Mouse (Mus musculus): ENCODE measurements around the gene Hoxa4.

Gene Hoxa4

GRCm38 (mm10) chr6:52183311-52184080 is 8.1 kb downstream of the Hoxa4 start:
- in situ Hi-C loops (cut with MboI, MseI), result no loop called here

DNA sequence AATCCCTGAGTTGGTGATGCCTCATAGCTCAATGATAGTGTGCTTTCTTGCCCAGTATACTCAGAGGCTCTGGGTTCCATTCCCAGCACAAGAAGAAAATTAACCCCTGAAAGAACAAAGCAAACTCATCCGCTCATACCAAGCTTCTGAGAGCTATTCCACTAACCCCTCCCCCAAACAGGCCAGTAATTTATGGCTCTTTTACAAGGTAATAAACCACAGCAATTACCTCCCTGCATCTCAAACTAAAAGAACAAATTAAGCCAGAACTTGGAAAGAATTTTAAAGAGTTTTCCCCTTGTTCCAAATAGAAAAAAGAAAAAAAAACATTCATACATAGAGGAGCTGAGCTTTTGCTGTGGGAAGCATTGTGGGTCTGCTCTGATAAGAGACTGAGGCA is 8.8 kb downstream of the Hoxa4 start:
- in situ Hi-C loops (cut with MboI, MseI), result no loop called here

DNA sequence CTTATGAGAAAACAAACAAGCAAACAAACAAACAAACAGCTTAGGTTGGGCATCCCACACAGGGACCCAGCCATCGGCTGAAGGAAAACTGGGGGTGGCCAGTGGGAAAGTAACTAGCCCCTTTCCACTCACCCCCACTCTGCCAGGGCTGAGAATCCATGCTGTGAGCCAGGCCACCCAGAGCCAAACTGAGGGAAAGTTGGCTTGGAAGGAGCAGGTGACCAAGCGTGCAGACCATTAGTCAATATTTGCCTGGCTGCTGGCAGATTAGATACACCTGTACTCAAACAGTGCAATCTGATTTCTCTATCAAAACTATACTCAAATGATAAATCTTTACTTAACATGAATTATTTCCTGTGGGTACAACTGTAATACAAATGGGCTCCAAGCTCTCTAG is 9.5 kb downstream of the Hoxa4 start:
- in situ Hi-C loops (cut with MboI, MseI), result no loop called here

- in situ Hi-C loops (cut with MboI, MseI), result no loop called here
These were observed 10.8 kb downstream of the Hoxa4 start for GRCm38 (mm10) chr6:52180726-52181125.

GRCm38 (mm10) chr6:52180213-52180710 is 11.3 kb downstream of the Hoxa4 start:
- in situ Hi-C loops (cut with MboI, MseI), result no loop called here

DNA sequence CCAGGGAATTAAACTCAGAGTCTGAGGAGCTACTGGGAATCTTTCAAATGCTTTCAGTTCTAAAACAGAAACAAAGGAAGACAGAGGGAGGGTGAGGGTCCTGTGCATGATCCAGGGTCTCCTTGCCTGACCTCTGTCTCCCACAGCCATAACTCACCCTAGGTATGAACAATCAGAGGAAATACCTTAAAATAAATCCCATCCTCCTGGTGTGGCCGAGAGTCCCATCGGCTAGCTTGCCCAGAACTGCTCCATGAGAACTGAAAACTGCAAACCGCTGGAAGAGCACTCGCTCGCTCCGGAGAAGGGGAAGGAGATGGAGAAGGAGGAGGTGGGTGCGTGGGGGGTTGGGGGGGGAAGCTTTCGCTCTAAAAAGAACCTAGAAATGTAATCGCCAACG is 11.9 kb downstream of the Hoxa4 start:
- in situ Hi-C loops (cut with MboI, MseI), result loop anchor here in 1 of 2 experiments (10.0 kb wide), 1 partner anchor 1125 kb away; no protein-coding TSS in a partner anchor

- in situ Hi-C loops (cut with MboI, MseI), result loop anchor here in 1 of 2 experiments (10.0 kb wide), 1 partner anchor 1126 kb away; no protein-coding TSS in a partner anchor
These were observed 12.5 kb downstream of the Hoxa4 start for GRCm38 (mm10) chr6:52178918-52179665.

DNA sequence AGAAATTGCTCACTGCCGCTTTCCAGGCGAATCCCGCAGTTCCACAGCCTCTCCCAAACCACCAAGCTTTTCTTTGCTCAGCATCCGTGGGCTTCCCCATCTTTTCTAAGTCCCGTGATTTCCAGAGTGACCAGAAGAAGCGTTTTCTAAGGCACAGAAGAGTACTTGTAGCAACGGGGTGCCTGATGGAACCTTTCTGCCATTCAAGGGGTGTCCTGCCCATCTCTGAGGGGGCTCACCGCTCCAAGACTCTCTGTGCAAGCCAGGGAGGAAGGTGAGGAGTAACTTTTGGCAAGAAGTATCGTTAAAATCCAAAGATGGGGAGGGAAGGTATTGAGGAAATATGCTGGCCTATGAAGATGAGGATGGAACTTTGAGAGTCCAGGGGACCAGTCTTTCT is 13.7 kb downstream of the Hoxa4 start:
- in situ Hi-C loops (cut with MboI, MseI), result loop anchor here in 1 of 2 experiments (10.0 kb wide), 1 partner anchor 1127 kb away; no protein-coding TSS in a partner anchor

DNA sequence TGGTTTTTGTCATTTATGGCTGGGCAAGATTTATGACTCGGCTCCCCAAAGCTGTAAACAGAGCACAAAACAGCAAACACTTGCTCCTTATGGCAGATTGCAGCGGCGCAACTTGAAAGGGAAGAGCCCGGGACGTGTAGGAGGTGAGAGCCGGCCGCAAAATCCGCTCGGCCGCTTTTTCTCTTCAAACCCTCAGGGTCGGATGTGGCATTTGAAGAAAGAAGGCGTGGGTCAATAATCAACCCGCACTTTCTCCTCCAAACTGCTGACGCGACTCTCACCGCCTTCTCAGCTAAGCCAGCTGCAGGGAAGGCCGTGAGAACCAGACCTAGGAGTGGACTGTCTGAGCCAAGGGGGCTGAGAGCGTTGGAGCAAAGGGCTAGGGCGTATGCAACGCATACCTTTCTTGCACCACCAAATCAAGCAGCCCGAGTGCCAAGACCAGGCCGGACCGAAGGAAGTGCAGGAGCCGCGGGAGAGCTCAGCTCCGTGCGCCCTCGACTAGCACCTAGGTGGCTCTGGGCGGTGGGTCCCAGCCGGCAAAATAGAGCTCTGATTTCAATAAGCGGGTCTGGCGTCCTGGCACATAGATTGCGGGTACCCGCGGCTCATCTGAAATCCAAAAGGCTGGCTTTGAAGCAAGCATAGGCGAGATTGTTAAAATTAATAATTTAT is 14.4 kb downstream of the Hoxa4 start, which contains the start of gene 5730596B20Rik:
5730596B20Rik (plus strand) TSS at position 438 of the 675 bp plus-strand sequence.
- in situ Hi-C loops (cut with MboI, MseI), result loop anchor here in 1 of 2 experiments (10.0 kb wide), 1 partner anchor 1128 kb away; no protein-coding TSS in a partner anchor

DNA sequence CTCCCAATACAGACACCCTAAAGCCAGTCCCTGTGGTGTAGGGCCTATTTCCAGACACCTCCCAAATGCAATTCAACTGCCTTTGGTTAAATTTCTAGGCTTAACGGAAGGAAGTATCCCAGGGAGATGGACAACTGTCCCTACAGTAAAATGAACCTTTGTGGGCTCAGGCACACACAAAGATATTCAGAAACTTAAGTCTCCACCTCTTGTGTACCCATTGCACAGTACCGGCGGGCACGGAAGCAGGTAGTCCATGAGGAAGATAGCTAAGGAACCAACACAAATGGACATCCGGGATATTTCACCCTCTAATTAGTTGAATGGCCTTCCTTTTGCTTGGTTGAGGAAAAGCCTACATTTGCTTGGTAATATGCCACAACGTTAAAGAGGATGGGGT is 15.2 kb downstream of the Hoxa4 start:
- in situ Hi-C loops (cut with MboI, MseI), result loop anchor here in 1 of 2 experiments (10.0 kb wide), 1 partner anchor 1128 kb away; no protein-coding TSS in a partner anchor

DNA sequence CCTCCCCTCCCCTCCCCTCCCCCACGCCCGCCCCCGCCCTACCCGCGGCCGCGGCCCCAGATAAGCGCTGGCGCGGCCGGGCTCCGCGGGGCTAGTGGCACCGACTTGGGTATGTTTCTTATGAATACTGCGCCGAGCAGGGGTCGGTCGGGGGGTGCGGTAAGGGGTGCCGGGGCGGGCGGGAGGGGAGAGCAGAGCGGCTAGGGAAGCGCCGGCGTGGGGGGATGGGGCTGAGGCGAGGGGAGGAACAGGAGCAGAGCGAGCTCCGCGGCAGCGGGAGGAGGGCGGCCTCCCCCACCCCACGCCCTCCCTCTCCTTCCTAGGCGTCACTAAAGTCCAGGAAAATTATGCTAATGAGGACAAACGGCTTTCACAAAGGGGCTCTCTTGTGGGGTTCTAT is 15.7 kb downstream of the Hoxa4 start:
- in situ Hi-C loops (cut with MboI, MseI), result loop anchor here in 1 of 2 experiments (10.0 kb wide), 1 partner anchor 1129 kb away; no protein-coding TSS in a partner anchor

GRCm38 (mm10) chr6:52174968-52175751 is 16.4 kb downstream of the Hoxa4 start:
- in situ Hi-C loops (cut with MboI, MseI), result loop anchor here in 1 of 2 experiments (10.0 kb wide), 1 partner anchor 1130 kb away; no protein-coding TSS in a partner anchor

GRCm38 (mm10) chr6:52173648-52174047 is 17.9 kb downstream of the Hoxa4 start:
- in situ Hi-C loops (cut with MboI, MseI), result loop anchor here in 1 of 2 experiments (10.0 kb wide), 1 partner anchor 1131 kb away; no protein-coding TSS in a partner anchor

DNA sequence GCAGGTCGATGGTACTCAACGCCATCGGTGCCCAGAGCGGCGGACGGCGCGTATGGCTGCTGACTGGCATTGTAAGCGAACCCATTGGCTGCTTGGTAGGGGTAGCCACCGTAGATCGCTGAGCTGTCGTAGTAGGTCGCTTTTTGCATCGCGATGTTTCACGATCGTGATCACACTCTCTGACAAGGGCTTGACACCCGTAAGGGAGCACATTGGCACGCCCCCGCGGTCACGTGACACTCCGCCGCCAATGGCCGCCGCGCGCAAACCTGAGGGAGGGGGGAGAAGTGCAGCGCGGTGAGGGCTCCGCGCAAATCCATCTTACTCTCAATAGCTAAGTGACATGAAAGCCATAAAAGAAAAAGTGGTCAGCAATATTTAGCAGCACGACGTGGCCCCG is 19.1 kb downstream of the Hoxa4 start:
- in situ Hi-C loops (cut with MboI, MseI), result loop anchor here in 1 of 2 experiments (10.0 kb wide), 1 partner anchor 1132 kb away; no protein-coding TSS in a partner anchor

GRCm38 (mm10) chr6:52171938-52172337 is 19.6 kb downstream of the Hoxa4 start:
- in situ Hi-C loops (cut with MboI, MseI), result loop anchor here in 1 of 2 experiments (10.0 kb wide), 1 partner anchor 1133 kb away; no protein-coding TSS in a partner anchor

DNA sequence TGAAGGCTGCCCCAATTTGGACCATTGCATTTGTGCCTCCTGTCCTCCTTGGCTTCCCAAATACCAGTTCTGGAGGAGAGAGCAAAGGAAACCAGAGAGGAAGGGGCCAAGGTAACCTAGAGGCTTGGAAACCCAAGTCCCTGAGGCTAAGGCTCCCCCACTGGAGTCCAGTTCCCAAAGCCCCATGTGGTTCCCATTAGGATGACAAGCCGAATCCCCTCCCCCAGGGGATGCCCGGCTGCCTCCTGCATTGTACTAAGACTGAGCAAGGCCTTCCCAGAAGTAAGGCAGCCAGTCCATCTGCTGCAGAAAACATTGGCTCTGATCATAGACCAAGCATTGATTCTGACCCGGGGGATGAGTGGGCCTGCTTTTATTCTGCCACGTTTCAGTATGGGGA is 20.2 kb downstream of the Hoxa4 start:
- in situ Hi-C loops (cut with MboI, MseI), result loop anchor here in 1 of 2 experiments (10.0 kb wide), 1 partner anchor 1133 kb away; no protein-coding TSS in a partner anchor

- in situ Hi-C loops (cut with MboI, MseI), result loop anchor here in 1 of 2 experiments (10.0 kb wide), 1 partner anchor 1134 kb away; no protein-coding TSS in a partner anchor
These were observed 20.7 kb downstream of the Hoxa4 start for GRCm38 (mm10) chr6:52170898-52171223.

DNA sequence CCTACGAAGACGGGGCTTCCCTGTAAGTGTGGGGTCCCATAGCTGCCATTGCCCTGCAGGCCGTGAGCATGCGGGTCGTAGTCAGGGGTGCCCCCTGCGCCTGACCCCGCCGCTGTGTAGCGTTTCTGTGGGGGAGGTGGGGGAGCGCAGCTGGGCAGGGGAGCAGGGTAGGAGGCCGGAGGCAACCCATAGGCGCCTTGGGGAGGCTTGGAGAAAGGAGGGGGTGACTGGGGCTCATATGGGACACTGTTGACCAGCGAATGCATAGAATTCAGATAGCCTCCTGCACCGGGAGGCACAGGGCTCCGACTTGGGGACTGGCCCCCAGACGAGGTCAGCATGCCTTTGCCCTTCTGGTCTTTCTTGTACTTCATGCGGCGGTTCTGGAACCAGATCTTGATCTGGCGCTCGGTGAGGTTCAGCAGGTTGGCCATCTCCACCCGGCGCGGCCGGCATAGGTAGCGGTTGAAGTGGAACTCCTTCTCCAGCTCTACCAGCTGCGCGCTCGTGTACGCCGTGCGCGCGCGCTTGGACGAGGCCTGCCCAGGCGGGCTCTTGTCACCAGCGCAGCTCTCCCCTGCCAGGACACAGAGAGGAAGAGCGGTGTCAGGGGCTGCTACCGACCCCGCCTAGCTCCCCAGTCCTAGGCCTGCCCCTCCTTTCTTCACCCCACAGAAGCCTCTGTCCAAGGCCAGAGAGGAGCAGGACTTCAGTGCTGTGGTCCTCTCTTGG is 21.2 kb downstream of the Hoxa4 start:
- in situ Hi-C loops (cut with MboI, MseI), result loop anchor here in 1 of 2 experiments (10.0 kb wide), 1 partner anchor 1134 kb away; no protein-coding TSS in a partner anchor

GRCm38 (mm10) chr6:52169499-52170165 is 21.9 kb downstream of the Hoxa4 start:
- in situ Hi-C loops (cut with MboI, MseI), result loop anchor here in 1 of 2 experiments (10.0 kb wide), 1 partner anchor 1135 kb away; no protein-coding TSS in a partner anchor

Data from T-helper 17 cell (primary cell).